Mouse (Mus musculus): ENCODE measurements around the gene D130040H23Rik. TPM values are rescaled to one million over a fixed set of nuclear protein-coding genes. Genes with fewer than 3 reads are reported as not detected.
A peak's percentile ranks its signal among the peaks of the same experiment; 100 is the strongest.
"Not testable (repeated sequence)": the region's sequence is repeated elsewhere in the genome, so short reads cannot be mapped to it uniquely, and the experiment has no call there.

D130040H23Rik gene
- total and polyA plus RNA-seq, 2 experiments from 2014 or later = 8.4 to 15.7 TPM

DNA sequence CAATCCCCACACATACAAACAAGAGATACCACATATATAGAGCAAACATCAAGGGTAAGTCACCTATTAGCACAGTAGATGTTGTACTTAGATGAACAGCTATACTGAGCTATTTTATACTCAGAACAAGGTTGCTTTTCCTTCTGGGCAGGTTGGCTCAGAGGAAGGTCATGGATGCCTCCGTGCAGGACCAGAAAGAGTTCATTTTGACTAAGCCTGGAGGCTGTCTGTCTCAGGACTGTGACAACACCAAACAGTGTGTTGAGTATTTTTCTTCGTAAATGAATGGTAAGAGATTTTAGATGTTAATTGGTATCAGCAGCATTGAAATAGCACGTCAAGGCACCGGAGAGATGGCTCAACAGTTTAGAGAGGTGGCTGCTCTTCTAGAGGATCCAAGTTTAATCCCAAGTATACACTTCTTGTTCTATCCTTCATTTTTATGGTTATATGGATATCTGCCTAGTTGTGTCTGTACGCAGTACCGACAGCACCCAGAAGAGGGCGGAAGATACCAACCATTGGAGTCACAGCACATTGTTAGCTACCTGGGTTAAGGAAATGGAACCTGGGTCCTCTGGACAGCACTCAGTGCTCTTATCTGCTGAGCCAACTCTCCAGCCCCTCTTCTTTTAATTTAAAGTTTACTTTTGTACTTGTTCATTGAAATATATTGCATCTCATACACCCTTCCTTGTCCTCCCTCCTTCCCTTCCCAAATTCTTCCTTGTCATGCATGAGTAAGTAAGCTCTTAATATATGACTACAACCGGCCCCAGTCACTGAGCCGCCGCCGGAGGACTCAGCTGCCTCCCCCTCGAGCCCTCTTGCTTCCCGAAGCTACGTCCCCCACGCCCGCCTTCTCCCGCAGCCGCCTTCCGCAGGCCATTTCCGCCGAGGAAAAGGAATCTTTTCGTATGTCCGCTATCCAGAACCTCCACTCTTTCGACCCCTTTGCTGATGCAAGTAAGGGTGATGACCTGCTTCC lies 57.7 kb downstream of the D130040H23Rik start:
- peak overlapping the region; percentile 39 for H3K4me3 ChIP-seq (ENCODE audit: low read depth, low read length)
- H3K4me1 ChIP-seq (ENCODE audit: insufficient read depth) = no peaks in the 10 kb centered on the region
- DNase-seq (peak; percentile 88), ATAC-seq (peak; percentile 93)
- H3K36me3 ChIP-seq (ENCODE audit: insufficient read depth) = no peaks in the 10 kb centered on the region
- H3K27ac ChIP-seq (ENCODE audit: low read depth, low read length) = no peak overlapping the region
- H3K9ac ChIP-seq = peak overlapping the region; percentile 47
- WGBS = 9% methylated on average over 24 of the region's 24 CpGs
- TF ChIP-seq CTCF (IDR thresholded peaks at IDR 0.05; ENCODE audit: low read depth) = peak; percentile 90
- no peaks in the 10 kb centered on the region for H3K27me3 ChIP-seq (ENCODE audit: insufficient read depth, low read length)
- peak overlapping the region; percentile 60 for H3K4me2 ChIP-seq (ENCODE audit: low read depth)
- no peaks in the 10 kb centered on the region for H3K9me3 ChIP-seq (ENCODE audit: low read length)

DNA sequence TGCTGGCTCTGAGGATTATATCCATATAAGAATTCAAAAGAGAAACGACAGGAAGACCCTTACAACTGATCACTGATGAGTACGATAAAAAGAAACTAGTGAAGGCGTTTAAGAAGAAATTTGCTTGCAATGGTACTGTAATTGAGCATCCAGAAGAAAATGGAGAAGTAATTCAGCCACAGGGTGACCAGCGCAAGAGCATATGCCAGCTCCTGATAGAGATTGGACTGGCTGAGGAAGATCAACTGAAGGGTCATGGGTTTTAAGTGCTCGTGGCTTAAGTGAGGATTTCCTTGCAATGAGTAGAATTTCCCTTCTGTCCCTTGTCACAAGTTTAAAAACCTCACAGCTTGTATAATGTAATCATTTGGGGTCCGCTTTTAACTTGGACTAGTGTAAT lies 58.4 kb downstream of the D130040H23Rik start:
- H3K4me2 ChIP-seq (ENCODE audit: low read depth) = peak overlapping the region; percentile 60
- not testable (repeated sequence) for H3K9me3 ChIP-seq (ENCODE audit: low read length); H3K36me3 ChIP-seq (ENCODE audit: insufficient read depth); DNase-seq; H3K27me3 ChIP-seq (ENCODE audit: insufficient read depth, low read length); H3K4me1 ChIP-seq (ENCODE audit: insufficient read depth); H3K27ac ChIP-seq (ENCODE audit: low read depth, low read length); ATAC-seq
- H3K4me3 ChIP-seq (ENCODE audit: low read depth, low read length) = peak overlapping the region; percentile 39
- WGBS = 47% methylated on average over 6 of the region's 6 CpGs
- peak overlapping the region; percentile 47 for H3K9ac ChIP-seq

Other genes starting within 250 kb of the D130040H23Rik start
- 12.1 and 20.1 TPM in 2 replicates for gene Zfp930, start 62.0 kb upstream of the D130040H23Rik start, total RNA-seq (2014; rRNA removed)
- gene Zfp930, start 62.0 kb upstream of the D130040H23Rik start, polyA plus RNA-seq (2015; fragmentation: Nextera tagmentation; extraction: Ambion mirVana) = 9.1 and 10.7 TPM in 2 replicates
- not detected in 2 replicates for gene Gm9495, start 182.5 kb downstream of the D130040H23Rik start, total RNA-seq (2014; rRNA removed)
- not detected in 2 replicates for gene Gm9495, start 182.5 kb downstream of the D130040H23Rik start, polyA plus RNA-seq (2015; fragmentation: Nextera tagmentation; extraction: Ambion mirVana)

Data from forebrain, postnatal 0 days (tissue).